Mouse (Mus musculus): ENCODE results near the gene Rnf157.
A peak's percentile ranks its signal among the peaks of the same experiment; 100 is the strongest.
"Not testable (repeated sequence)": the region's sequence is repeated elsewhere in the genome, so short reads cannot be mapped to it uniquely, and the experiment has no call there.

Gene Rnf157

DNA sequence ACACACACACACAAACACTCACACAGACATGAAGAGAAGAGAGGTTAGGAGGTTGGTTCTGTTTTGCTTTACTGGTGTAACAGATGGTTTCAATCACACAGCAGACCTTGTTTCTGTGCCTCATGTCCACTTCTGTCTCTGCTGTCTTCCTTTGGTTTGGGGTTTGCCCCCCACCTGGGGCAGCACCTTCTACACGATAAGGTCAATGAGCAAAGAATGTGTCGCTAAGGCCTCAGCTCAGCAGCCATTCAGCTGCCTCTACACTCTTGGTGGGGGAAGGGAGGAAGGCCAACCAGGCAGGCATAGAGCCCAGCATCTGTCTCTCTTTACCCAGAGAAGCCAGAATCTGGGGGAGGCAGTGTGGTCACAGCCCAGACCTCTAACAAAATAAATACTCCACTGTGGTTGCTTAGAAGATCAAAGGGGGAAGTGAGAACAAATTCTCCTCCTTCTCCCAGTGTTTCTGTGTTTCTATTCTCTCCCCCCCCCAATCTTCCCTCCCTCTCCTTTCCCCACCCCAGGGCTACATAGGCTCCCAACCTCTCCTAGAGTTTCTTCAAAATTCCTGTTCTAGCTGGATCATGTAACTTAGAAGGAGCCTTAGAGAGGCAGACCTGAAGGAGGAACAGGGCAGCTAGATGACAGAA, 5.5 kb upstream of the Rnf157 start:
- no peak for DNase-seq (ENCODE audit: low read depth, low spot score)

DNA sequence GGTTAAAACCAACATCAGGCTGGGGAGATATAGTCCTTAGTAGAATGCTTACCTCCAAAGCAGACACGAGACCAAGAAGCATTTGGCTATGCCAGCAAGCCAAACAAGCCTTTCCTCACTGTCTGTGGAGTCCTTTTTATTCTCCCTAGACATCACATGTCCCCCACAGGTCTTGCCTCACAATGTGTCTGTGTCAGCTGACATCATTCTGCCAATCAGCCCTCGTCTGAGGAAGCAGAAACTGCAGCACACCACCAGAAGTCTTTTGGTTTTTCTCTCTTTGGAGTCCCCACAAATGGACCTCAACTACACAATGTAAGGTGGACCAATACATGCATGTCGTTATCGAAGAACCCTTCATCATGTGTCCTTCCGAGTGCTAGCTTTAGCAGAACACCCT, 4.2 kb upstream of the Rnf157 start:
- DNase-seq (ENCODE audit: low read depth, low spot score) = no peak

DNA sequence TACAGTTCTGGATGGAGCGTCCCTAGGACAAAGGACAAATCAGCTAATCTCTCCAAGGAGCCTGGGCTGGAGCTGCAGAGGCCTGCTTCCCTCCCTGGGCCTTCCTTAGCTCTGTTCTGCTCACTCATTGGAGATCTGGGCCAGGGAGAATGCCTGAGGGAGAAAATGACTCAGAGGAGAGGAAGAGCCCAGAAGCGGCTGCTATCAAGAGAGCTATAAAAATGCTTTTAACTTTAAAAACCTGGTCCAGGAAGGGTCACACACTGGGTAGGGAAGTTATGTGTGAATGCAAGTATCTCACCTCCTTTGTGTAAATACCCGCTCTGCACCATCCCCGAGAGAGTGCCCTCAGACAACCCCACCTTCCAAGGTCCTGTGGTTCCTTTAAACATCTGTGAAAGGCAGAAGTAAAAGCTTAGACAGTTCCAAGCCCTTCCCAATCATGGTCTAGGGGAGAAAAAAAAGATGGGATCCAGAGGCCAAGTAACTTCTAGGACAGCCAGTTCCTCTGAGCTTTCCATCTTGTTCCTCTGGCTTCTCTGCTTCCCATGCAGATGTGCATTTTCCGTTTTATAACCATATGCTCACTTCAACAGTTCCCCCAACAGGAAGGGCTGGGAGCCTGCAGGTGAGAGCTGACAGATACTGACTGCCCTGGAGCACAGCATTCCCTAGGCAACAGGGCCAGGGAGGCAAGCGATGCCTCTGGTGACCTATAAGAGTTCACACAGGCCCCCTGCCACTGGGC, 3.5 kb upstream of the Rnf157 start:
- DNase-seq (ENCODE audit: low read depth, low spot score) = no peak

DNA sequence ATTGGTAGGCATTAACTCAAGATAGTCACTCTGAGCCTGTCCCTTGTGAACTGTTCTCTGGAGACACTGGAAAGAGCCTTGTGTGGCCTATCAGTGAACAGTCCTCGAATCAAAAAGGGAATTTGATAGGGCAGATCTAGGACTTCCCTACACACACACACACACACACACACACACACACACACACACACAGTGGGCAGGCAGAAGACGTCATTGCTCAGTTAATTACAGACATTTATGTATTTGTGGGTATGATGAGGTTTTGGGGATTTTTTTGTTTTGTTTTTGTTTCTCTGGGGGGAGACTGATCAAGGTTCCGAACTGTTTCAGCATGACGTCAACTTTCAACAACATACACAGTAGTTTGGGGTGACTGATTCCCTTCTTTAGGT, 795 bp upstream of the Rnf157 start:
- DNase-seq (ENCODE audit: low read depth, low spot score) = no peak

DNA sequence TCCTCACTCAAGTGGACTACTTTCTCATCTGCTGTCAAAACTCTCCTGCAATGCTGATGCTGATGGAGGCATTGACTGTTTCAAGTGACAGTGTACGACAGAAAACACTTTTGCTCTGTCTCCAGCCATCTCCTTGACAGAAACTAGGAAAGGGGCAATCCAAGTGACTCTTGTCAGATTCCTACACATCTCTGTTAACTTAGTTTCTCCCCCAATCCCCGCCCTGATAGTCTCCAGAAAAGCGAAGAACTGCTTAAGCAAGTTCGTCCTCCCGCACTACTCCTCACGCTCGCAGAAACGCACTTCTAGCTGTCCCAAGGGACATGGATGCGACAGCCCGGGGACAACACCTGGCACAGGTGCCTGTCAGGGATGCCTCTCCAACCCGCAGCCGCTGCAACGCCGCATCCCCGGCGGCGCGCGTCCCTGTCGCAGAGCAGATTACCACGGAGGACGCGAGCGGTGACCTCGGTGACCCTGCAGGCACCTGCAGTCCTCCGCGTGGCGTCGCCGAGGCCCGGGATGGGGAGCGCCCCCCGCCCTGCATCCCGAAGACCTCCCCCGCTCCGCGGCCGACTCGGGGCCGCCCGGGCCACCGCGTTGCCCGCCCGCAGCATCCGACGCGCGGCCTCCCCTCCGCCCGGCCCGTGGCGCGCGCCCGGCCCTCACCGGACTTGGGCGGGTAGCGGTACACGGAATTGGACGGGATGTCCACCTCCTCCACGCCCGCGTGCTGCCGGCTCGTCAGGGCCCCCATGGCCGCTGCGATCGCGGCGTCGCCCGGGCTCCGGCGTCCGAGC, 604 bp downstream of the Rnf157 start:
- no peak for DNase-seq (ENCODE audit: low read depth, low spot score)

DNA sequence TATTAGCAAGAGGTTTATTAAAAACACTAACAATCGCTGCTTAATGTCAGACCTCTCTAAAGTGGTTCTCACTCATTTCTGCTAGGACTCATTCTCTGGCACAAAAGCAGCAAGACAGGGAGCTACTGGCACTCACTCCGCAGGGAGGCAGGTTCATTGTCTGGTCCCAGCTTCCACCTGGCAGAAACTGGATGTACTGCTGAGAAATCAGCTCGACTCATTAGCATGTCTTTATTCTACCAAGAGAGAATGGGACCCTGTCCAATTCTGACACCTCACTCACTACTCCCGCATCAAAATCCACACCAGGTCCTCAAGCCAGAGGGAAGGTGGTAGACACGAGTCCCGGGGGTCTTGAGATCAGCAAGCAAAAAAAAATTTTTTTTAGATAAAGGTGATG, 1.2 kb downstream of the Rnf157 start:
- no peak for DNase-seq (ENCODE audit: low read depth, low spot score)

DNA sequence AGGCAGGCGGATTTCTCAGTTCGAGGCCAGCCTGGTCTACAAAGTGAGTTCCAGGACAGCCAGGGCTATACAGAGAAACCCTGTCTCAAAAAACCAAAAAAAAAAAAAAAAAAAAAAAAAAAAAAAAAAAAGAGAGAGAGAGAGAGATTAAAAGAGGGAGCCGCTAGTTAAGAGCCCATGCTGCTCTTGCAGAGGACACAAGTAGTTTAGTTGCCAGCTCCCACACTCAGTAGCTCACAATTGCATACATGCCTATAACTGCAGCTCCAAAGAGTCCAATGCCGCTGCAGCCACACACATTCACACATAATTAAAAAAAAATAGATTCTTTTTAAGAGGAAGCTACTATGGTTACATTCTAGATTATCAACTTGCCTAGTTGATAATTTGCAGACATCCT, 2.4 kb downstream of the Rnf157 start:
- not testable (repeated sequence) for DNase-seq (ENCODE audit: low read depth, low spot score)

DNA sequence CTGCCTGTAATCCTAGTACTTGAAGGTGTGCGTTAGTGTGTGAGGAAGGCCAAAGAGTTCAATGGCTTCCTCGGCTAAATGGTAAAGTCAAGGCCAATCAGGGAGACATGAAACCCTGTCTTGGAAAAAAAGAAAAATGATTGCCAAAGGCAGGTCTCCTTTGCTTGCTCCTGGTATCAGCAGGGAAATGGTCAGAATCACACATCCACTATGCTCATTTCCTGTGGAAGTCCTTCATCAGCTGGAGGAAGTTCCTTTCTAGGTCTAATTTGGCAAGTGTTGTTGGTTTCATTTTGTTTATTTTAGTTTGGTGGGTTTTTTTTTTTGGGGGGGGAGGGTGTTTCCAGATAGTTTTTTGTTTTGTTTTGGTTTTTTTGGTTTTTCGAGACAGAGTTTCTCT, 3.8 kb downstream of the Rnf157 start:
- DNase-seq (ENCODE audit: low read depth, low spot score) = no peak

DNA sequence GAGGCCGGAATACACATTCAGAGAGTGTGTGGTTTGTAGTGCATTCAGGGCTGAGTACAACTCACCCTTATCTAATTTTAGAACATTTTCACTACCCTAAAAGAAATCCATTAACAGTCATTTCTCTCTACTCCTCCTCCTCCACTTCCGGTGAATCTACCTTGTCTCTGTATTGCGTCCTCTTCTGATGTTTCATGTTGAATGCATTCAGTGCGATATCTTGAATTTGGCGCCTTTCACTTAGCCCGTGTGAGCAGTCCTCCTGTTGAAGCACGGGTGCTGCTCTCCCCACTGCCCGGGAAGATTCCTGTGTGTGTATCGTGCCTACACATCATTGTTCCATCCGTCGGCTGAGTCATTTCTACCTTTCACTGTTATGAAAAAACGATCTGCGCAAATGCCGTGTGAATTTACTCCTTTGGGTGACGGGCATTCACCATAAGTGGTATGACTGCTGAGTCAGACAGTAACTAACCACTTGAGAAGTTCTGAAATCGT, 6.6 kb downstream of the Rnf157 start:
- no peak for DNase-seq (ENCODE audit: low read depth, low spot score)

DNA sequence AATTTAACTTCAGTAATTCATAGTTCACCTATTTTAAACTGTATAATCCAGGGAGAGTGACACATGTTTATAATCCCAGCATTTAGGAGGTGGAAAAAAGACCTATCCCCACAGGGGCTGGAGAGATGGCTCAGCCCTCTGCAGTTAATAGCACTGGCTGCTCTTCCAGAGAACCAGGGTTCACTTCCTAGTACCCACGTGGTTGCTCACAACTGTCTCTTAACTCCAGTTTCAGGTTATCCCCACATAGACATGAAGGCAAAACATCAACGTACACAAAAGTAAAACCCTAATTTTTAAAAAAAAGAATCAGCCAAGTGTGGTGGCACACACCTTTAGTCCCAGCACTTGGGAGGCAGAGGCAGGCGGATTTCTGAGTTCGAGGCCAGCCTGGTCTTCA, 7.2 kb downstream of the Rnf157 start:
- no peak for DNase-seq (ENCODE audit: low read depth, low spot score)

DNA sequence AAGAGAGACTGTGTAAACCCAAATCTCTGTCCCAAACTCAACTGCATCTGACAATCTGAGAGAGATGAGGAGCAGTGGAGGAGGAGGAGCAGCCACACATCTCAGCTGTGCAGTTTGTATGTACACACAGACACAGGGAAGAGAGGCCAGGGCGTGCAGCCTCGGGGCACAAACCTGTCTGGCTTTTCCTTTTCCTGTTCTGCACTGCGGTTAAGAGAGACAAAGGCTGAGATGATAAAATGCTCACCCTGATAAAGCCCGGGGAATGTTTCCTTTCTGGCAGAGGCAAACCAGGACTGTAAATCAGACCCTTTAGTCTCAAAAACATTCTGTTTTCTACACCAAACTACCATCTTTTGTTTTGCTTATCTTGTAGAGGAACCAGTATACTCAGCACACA, 12.3 kb downstream of the Rnf157 start:
- DNase-seq (ENCODE audit: low read depth, low spot score) = no peak

DNA sequence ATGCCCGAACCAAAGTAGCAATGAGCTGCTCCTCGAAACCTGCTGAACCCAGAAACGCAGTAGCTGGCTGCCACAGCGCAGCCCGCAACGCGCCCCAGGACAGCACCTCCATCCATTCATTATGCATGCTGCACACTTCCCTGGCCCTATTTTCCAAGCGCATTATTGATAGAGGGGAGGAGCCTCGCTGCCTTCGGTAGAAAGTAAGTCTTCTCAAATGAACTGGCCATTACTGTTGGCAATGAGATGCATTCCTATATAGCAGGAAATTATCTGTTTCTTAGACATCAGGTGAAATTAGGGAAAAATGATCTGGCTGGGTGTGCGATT, 14.5 kb downstream of the Rnf157 start:
- DNase-seq (ENCODE audit: low read depth, low spot score) = no peak

DNA sequence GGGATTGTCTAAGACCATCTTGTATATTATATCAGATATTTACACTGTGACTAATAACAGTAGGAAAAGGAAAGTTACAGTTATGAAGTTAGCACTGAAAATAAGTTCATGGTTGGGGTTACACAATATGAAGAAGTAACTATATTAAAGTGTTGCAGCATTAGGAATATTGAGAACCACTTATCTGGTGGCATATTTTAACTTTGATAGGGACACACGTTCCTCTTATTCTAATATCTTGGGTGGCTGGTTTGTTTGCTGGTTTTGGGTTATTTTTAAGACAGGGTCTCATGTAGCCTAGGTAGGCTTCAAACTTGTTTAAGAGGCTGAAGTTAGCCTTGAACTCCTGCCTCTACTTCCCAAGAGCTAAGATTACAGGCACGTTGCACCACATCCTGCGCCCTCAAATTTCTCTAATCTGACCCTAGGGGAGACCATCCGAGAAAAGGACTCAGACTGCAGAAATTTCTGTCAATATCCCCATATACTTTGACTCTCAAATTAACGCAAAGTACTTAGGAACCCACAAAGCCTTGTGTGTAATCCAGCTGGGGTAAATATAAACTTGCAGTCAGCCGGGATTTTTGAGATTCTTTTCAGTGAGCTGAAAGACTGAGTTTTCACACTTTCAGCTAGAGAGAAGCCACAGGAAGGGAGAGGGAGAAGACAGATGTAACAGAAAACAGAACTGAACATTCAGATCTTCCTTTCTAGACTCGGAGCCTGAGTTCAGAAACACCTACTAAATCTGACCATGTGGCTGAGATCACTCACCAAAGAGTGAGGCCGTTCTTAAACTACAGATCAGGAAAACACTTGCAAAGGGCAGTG, 15.1 kb downstream of the Rnf157 start:
- DNase-seq (ENCODE audit: low read depth, low spot score) = no peak

DNA sequence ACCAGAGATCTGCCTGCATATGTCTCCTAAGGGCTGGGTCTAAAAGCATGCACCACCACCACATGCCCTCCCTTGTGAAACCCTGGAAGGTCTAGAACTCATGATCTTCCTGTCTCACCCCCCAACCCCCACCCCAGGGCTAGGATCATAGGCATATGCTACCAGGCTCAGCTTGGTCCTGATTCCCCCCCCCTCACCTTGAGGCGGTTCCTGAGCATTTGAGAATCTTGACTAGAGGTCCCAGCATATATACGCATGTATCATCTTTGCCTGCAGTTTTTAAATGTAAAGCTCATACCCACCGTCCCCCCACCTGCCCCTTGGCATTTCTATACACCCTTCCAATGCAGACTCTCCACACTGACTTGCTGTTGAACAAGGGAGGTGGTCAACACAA, 15.9 kb downstream of the Rnf157 start:
- no peak for DNase-seq (ENCODE audit: low read depth, low spot score)

DNA sequence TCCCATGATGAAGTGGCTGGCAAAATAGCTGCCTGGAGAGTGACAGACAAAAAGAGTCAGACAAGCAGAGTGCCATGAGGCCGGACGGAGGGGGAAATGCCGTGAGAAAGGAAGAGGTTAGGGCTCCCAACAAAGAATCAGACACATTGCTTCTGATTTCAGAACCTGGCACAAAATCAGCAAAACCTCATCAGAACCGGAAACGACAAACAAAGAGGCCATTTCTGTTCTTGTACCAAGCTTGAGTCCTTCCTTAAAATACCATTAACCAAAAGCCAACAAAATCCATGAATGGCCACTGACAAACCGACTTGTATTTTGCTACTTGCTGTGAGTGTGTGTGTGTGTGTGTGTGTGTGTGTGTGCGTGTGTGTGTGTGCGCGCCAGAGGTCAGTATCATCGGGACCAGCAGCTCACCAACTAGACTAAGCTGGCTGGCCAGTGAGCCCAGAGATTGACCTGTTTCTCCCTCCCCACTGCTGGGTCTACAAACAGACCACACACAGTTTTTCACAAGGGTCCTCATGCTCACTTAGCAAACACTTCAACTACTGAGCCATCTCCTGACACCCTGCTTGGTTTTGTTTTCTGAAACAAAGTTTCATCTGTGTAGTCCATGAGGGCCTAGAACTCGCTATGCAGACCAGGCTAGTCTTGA, 16.4 kb downstream of the Rnf157 start:
- DNase-seq (ENCODE audit: low read depth, low spot score) = no peak

DNA sequence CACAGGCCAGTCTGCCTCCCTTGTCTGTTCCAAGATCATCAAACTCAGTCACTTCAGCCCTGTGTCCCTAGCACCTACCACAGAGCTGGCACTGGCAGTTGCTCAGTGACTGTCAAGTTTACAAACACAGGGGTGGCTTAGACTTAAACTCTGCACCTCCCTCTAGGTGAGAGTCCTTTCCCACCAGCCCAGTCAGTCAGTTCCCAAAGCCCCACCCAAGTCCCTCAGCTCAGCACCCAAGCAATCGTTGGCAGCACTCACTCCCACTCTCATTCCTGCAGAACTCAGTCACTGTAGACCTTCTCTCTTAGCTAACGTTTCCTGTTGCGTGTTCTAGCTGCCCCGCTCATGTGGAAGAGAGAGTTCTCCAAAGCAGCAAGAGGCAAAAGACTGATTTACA, 18.1 kb downstream of the Rnf157 start:
- DNase-seq (ENCODE audit: low read depth, low spot score) = no peak

DNA sequence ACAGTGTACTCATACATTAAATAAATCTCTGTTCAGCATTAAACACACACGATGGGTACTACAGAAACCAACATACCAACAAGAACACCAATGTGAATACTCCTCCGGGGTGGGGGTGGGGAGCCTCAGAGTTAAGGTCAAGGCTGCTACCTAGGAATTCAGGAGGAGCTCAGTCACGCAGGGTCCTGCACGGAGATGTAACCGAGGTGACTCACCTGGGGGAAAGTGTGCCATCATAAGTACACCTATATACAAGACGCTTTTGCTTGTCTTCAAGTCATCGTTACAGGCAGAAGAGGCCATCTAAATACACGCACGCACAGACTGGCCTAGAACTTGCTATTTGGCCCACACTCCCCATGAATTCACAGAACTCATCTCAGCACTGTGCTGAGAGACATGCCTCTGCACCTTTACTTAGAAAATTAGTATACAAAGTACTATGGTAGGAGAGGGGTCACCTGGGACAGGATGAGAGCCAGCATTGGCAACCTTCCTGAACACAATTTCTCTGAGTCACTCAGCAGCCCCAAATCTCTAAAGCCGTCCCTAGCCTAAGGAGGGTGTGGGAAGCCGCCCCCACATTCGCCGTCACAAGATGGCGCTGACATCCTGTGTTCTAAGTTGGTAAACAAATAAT, 23.9 kb downstream of the Rnf157 start:
- no peak for DNase-seq (ENCODE audit: low read depth, low spot score)

DNA sequence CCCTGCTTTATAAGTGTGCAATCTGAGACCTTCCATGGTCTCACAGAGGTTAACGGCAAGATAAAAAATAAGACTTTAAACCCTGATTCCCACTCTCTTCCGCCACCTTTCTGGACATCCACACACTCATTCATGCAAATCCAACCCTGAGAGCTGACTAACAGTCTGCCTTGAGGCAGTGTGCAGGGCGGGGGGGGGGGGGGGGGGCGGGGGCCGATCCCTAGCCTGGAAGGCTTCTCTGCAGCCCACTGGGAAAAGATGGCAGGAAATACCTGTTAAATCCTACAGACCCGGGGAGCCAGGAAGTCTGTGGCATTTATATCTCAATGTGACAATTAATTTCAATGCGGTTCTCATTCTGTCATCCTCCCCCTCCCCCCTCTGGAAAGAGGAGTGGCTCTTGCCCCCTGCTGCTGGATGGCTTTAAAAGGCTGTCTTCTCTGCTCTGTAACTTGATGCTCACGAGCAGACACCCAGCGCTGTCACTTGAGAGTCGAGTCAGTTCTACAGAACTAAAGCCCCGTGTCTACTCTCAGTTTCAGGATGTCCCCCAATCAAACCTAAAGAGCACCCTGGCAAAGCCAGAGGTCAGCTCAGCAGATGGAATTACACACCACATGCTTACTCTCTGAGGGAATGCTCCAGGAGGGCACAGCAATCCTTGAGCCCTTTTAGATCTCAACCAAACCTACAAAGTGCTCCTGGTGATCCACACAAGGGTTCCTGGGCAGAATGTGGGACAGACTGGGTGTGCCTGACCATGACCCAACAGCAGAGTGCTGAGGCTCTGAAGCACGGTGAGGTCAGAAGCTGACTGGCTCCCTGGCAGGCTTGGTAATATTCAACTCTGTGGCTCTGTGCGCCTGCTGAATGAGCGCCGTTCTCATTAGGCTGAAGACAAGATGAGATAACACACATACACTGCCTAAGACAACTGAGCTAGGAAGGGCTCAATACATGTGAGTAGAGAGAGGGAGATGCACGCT, 25.5 kb downstream of the Rnf157 start:
- peak; percentile 69 for DNase-seq (ENCODE audit: low read depth, low spot score)

DNA sequence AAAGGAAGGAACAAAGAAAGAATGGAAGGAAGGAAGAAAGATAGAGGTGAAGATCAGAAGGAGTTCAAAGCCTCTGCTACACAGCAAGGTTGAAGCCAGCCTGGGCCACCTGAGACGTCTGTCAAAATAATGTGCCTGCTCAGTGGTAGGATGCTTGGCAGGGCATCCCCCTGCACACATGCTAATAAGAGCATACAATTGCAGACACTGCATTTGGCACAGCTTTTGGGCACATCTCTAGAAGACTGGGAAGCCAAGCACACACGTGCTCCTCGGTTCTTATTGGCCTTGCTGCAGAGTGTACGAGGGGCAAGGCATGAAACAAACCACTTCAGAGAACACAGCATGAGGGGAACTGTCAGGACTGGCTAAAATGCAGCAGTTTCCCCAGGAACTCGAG, 26.8 kb downstream of the Rnf157 start:
- DNase-seq (ENCODE audit: low read depth, low spot score) = no peak

DNA sequence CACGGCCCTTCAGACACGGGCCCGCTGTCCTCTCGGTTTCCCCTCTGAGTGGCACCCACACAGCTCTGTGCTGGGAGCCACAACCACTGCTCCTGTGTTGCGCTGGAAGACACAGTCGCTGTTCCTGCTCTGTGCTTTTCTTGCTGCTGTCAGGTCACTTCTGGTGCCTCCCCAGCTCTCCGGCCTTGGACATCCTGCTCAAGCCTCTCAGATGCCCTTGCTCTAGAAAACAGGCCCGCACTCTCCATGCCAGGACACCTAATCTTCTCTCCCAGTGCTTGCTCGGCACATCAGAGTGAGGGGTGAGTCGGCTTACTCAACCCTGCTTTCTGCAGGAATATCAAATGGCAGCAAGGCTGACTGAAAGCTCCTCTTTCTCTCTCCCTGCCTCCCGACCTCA, 28.7 kb downstream of the Rnf157 start:
- no peak for DNase-seq (ENCODE audit: low read depth, low spot score)
